7 mouse cellular contexts compared by ENCODE assay signal in genomic region chr12:35533748-35534113, GRCm38 (mm10). TPM values are rescaled to one million over a fixed set of nuclear protein-coding genes. Genes with fewer than 3 reads are reported as not detected.
DNase-seq lines count a peak whose midpoint lies in the region; ATAC-seq lines count a peak whose summit lies in the region.

No protein-coding gene starts in this region.

- H3K9me3 ChIP-seq in lung, embryonic 16.5 days (ENCODE audit: control insufficient read depth, low read length) = no peaks in the 10 kb centered on the region
- no peaks in the 10 kb centered on the region for H3K9me3 ChIP-seq in forebrain, embryonic 11.5 days (ENCODE audit: control insufficient read depth, low read length)
- H3K9me3 ChIP-seq in limb, embryonic 13.5 days = no peaks in the 10 kb centered on the region
- no peaks in the 10 kb centered on the region for H3K9me3 ChIP-seq in stomach, embryonic 14.5 days (ENCODE audit: control insufficient read depth, low read depth, low read length)

- no peak for ATAC-seq in lung, embryonic 16.5 days (ENCODE audit: low read depth)
- no peak for ATAC-seq in forebrain, embryonic 11.5 days (replicated peaks; ENCODE audit: low FRiP score)
- ATAC-seq in limb, embryonic 13.5 days (ENCODE audit: low FRiP score, low read depth) = no peak
- no peak for ATAC-seq in stomach, embryonic 14.5 days (ENCODE audit: insufficient number of reproducible peaks, insufficient read depth, low FRiP score, low read depth)

- no peaks in the 10 kb centered on the region; the same call in 1 of the 2 replicates for H3K4me1 ChIP-seq in lung, embryonic 16.5 days (replicated peaks; ENCODE audit: control insufficient read depth, insufficient read depth, low read length)
- no peaks in the 10 kb centered on the region; the same call in 1 of the 2 replicates for H3K4me1 ChIP-seq in forebrain, embryonic 11.5 days (replicated peaks; ENCODE audit: control insufficient read depth, insufficient read depth, low read length)
- H3K4me1 ChIP-seq in limb, embryonic 13.5 days = no peaks in the 10 kb centered on the region
- no peaks in the 10 kb centered on the region; the same call in 1 of the 2 replicates for H3K4me1 ChIP-seq in stomach, embryonic 14.5 days (ENCODE audit: control insufficient read depth, insufficient read depth, low read length)

- no peak for DNase-seq in lung, adult 18-20 months
- DNase-seq in forebrain, embryonic 11.5 days (ENCODE audit: low spot score) = no peak
- DNase-seq in layer of hippocampus, adult 18-20 months (ENCODE audit: low spot score in 2 of 2) = no peak
- DNase-seq in urinary bladder, postnatal 25 days (ENCODE audit: low spot score) = no peak

- peak overlapping the region; percentile 85 for H3K27ac ChIP-seq in lung, embryonic 16.5 days (ENCODE audit: low read length)
- no peak overlapping the region for H3K27ac ChIP-seq in forebrain, embryonic 11.5 days (ENCODE audit: low read depth, low read length)
- no peak overlapping the region for H3K27ac ChIP-seq in limb, embryonic 13.5 days
- no peak overlapping the region for H3K27ac ChIP-seq in stomach, embryonic 14.5 days (ENCODE audit: low read length)

- H3K9ac ChIP-seq in lung, embryonic 16.5 days (ENCODE audit: low read length) = peak overlapping the region; percentile 77
- H3K9ac ChIP-seq in forebrain, embryonic 11.5 days (ENCODE audit: low read length) = no peak overlapping the region
- H3K9ac ChIP-seq in limb, embryonic 13.5 days = peak overlapping the region; percentile 75; the same call in 1 of the 2 replicates
- peak overlapping the region; percentile 81; the same call in 1 of the 2 replicates for H3K9ac ChIP-seq in stomach, embryonic 14.5 days (replicated peaks; ENCODE audit: low read depth, low read length)

- no peaks in the 10 kb centered on the region for H3K36me3 ChIP-seq in lung, embryonic 16.5 days (ENCODE audit: control insufficient read depth, insufficient read depth, low read length)
- no peaks in the 10 kb centered on the region for H3K36me3 ChIP-seq in forebrain, embryonic 11.5 days (ENCODE audit: control insufficient read depth, insufficient read depth, low read length)
- no peaks in the 10 kb centered on the region for H3K36me3 ChIP-seq in limb, embryonic 13.5 days
- H3K36me3 ChIP-seq in stomach, embryonic 14.5 days (ENCODE audit: control insufficient read depth, insufficient read depth, low read length) = no peaks in the 10 kb centered on the region

- peak overlapping the region; percentile 94 for H3K4me2 ChIP-seq in lung, embryonic 16.5 days (ENCODE audit: low read depth, low read length)
- peak overlapping the region; percentile 99 for H3K4me2 ChIP-seq in forebrain, embryonic 11.5 days (ENCODE audit: low read depth, low read length, severe bottlenecking)
- H3K4me2 ChIP-seq in limb, embryonic 13.5 days (replicated peaks) = peak overlapping the region; percentile 100
- peak overlapping the region; percentile 94 for H3K4me2 ChIP-seq in stomach, embryonic 14.5 days (replicated peaks; ENCODE audit: low read depth, low read length)

- H3K27me3 ChIP-seq in lung, embryonic 16.5 days (ENCODE audit: control insufficient read depth, insufficient read depth, low read depth, low read length) = no peaks in the 10 kb centered on the region
- peaks cover 2% of the 10 kb centered on the region; the same call in 1 of the 2 replicates for H3K27me3 ChIP-seq in forebrain, embryonic 11.5 days (ENCODE audit: control insufficient read depth, insufficient read depth, low read length)
- H3K27me3 ChIP-seq in limb, embryonic 13.5 days = peaks cover 13% of the 10 kb centered on the region
- no peaks in the 10 kb centered on the region for H3K27me3 ChIP-seq in stomach, embryonic 14.5 days (ENCODE audit: control insufficient read depth, insufficient read depth, low read length)

- peak overlapping the region; percentile 73 for H3K4me3 ChIP-seq in lung, embryonic 16.5 days (ENCODE audit: low read length)
- H3K4me3 ChIP-seq in forebrain, embryonic 11.5 days (ENCODE audit: low read depth, low read length) = peak overlapping the region; percentile 64
- H3K4me3 ChIP-seq in limb, embryonic 13.5 days = peak overlapping the region; percentile 75
- H3K4me3 ChIP-seq in stomach, embryonic 14.5 days (ENCODE audit: low read depth, low read length) = peak overlapping the region; percentile 89

RNA-seq across cellular contexts. Expression of gene Ahr, which starts 1.1 kb away (rescaled TPM):
- polyA plus RNA-seq in lung, embryonic 16.5 days (2015; fragmentation: Nextera tagmentation; extraction: Ambion mirVana) = 22.1 and 23.1 TPM in 2 replicates
- 1.8 and 2.0 TPM in 2 replicates for polyA plus RNA-seq in forebrain, embryonic 11.5 days (2014; fragmentation: Nextera tagmentation; extraction: Ambion mirVana)
- polyA plus RNA-seq in limb, embryonic 13.5 days (2015; fragmentation: Nextera tagmentation; extraction: Ambion mirVana) = 6.5 and 7.6 TPM in 2 replicates
- polyA plus RNA-seq in stomach, embryonic 14.5 days (2014; fragmentation: Nextera tagmentation; extraction: Ambion mirVana) = 22.0 and 22.4 TPM in 2 replicates
- total RNA-seq in layer of hippocampus, adult 18-20 months (2021) = 1 to 10 TPM; 6.4 to 7.0 TPM
